Mouse (Mus musculus): ENCODE results near the gene Npas3. TPM values are rescaled to one million over a fixed set of nuclear protein-coding genes. Genes with fewer than 3 reads are reported as not detected.

The Npas3 gene
- polyA plus RNA-seq, 1 experiment from 2014 or later: 2.0 TPM

GRCm38 (mm10) chr12:54105531-54105930 is 857.1 kb downstream of the Npas3 start:
- Histone ChIP-seq H3K36me3 (ENCODE audit: control insufficient read depth, insufficient read depth, low read length) (no peaks in the 10 kb centered on the region), H3K27ac (ENCODE audit: low read depth, low read length) (no peak overlapping the region), H3K4me1 (replicated peaks; ENCODE audit: control insufficient read depth, insufficient read depth, low read length) (no peaks in the 10 kb centered on the region), H3K4me2 (no peak overlapping the region), H3K9me3 (ENCODE audit: control insufficient read depth, low read length) (no peaks in the 10 kb centered on the region), H3K9ac (ENCODE audit: low read depth, low read length) (no peak overlapping the region), H3K27me3 (replicated peaks; ENCODE audit: control insufficient read depth, insufficient read depth, low read length) (no peaks in the 10 kb centered on the region), H3K4me3 (ENCODE audit: low read depth, low read length) (no peak overlapping the region)
- WGBS: 32% methylated on average over 5 of the region's 5 CpGs
- DNase-seq (ENCODE audit: low spot score) (no peak), ATAC-seq (replicated peaks; ENCODE audit: low FRiP score) (no peak)

- no peaks in the 10 kb centered on the region for H3K4me1 ChIP-seq (replicated peaks; ENCODE audit: control insufficient read depth, insufficient read depth, low read length)
- H3K27me3 ChIP-seq (replicated peaks; ENCODE audit: control insufficient read depth, insufficient read depth, low read length): no peaks in the 10 kb centered on the region
- H3K9ac ChIP-seq (ENCODE audit: low read depth, low read length): no peak overlapping the region
- 58% methylated on average over 3 of the region's 3 CpGs for WGBS
- no peak for ATAC-seq (replicated peaks; ENCODE audit: low FRiP score)
- no peak overlapping the region for H3K27ac ChIP-seq (ENCODE audit: low read depth, low read length)
- H3K36me3 ChIP-seq (ENCODE audit: control insufficient read depth, insufficient read depth, low read length): no peaks in the 10 kb centered on the region
- H3K4me3 ChIP-seq (ENCODE audit: low read depth, low read length): no peak overlapping the region
- H3K4me2 ChIP-seq: no peak overlapping the region
- H3K9me3 ChIP-seq (ENCODE audit: control insufficient read depth, low read length): no peaks in the 10 kb centered on the region
- no peak for DNase-seq (ENCODE audit: low spot score)
These were observed 857.5 kb downstream of the Npas3 start for GRCm38 (mm10) chr12:54105946-54106345.

- no peak overlapping the region for H3K9ac ChIP-seq (ENCODE audit: low read depth, low read length)
- WGBS: 33% methylated on average over 2 of the region's 2 CpGs
- no peaks in the 10 kb centered on the region for H3K9me3 ChIP-seq (ENCODE audit: control insufficient read depth, low read length)
- H3K27me3 ChIP-seq (replicated peaks; ENCODE audit: control insufficient read depth, insufficient read depth, low read length): no peaks in the 10 kb centered on the region
- ATAC-seq (replicated peaks; ENCODE audit: low FRiP score) (no peak), DNase-seq (ENCODE audit: low spot score) (no peak)
- H3K4me3 ChIP-seq (ENCODE audit: low read depth, low read length): no peak overlapping the region
- no peak overlapping the region for H3K27ac ChIP-seq (ENCODE audit: low read depth, low read length)
- H3K36me3 ChIP-seq (ENCODE audit: control insufficient read depth, insufficient read depth, low read length): no peaks in the 10 kb centered on the region
- H3K4me1 ChIP-seq (replicated peaks; ENCODE audit: control insufficient read depth, insufficient read depth, low read length): no peaks in the 10 kb centered on the region
- H3K4me2 ChIP-seq: no peak overlapping the region
These were observed 861.9 kb downstream of the Npas3 start for GRCm38 (mm10) chr12:54110342-54110741.

- Histone ChIP-seq H3K9me3 (ENCODE audit: control insufficient read depth, low read length) (no peaks in the 10 kb centered on the region), H3K27me3 (replicated peaks; ENCODE audit: control insufficient read depth, insufficient read depth, low read length) (no peaks in the 10 kb centered on the region), H3K9ac (ENCODE audit: low read depth, low read length) (no peak overlapping the region), H3K27ac (ENCODE audit: low read depth, low read length) (no peak overlapping the region), H3K4me3 (ENCODE audit: low read depth, low read length) (no peak overlapping the region), H3K36me3 (ENCODE audit: control insufficient read depth, insufficient read depth, low read length) (no peaks in the 10 kb centered on the region), H3K4me1 (replicated peaks; ENCODE audit: control insufficient read depth, insufficient read depth, low read length) (no peaks in the 10 kb centered on the region), H3K4me2 (no peak overlapping the region)
- 56% methylated on average over 3 of the region's 3 CpGs for WGBS
- DNase-seq (ENCODE audit: low spot score): no peak
- ATAC-seq (replicated peaks; ENCODE audit: low FRiP score): no peak
These were observed 862.5 kb downstream of the Npas3 start for GRCm38 (mm10) chr12:54110930-54111329.

DNA sequence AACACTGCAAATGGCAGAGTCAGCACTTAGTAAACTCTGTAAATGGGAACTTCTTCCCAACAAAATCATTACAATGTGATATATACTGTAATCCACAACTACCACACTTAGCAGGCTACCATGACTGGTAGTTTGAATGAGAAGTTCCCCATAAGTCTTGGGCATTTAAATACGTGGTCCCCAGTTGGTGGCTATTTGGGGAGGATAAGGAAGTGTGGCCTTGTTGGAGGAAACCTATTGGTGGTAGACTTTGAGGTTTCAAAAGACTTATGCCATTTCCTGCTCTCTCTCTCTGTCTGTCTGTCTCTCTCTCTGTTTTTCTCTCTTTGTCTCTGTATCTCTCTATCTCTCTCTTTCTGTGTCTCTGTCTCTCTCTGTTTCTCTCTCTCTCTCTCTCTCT is 871.9 kb downstream of the Npas3 start:
- H3K9me3 ChIP-seq (ENCODE audit: control insufficient read depth, low read length): no peaks in the 10 kb centered on the region
- ATAC-seq (replicated peaks; ENCODE audit: low FRiP score) (no peak), DNase-seq (ENCODE audit: low spot score) (no peak)
- H3K27me3 ChIP-seq (replicated peaks; ENCODE audit: control insufficient read depth, insufficient read depth, low read length): no peaks in the 10 kb centered on the region
- WGBS: 41% methylated on average over 1 of the region's 1 CpGs
- no peaks in the 10 kb centered on the region for H3K36me3 ChIP-seq (ENCODE audit: control insufficient read depth, insufficient read depth, low read length)
- H3K4me1 ChIP-seq (replicated peaks; ENCODE audit: control insufficient read depth, insufficient read depth, low read length): no peaks in the 10 kb centered on the region
- no peak overlapping the region for H3K4me2 ChIP-seq
- no peak overlapping the region for H3K9ac ChIP-seq (ENCODE audit: low read depth, low read length)
- H3K4me3 ChIP-seq (ENCODE audit: low read depth, low read length): no peak overlapping the region
- no peak overlapping the region for H3K27ac ChIP-seq (ENCODE audit: low read depth, low read length)

GRCm38 (mm10) chr12:54121286-54121685 is 872.8 kb downstream of the Npas3 start:
- Histone ChIP-seq H3K36me3 (ENCODE audit: control insufficient read depth, insufficient read depth, low read length) (no peaks in the 10 kb centered on the region), H3K4me2 (no peak overlapping the region), H3K4me3 (ENCODE audit: low read depth, low read length) (no peak overlapping the region), H3K4me1 (replicated peaks; ENCODE audit: control insufficient read depth, insufficient read depth, low read length) (no peaks in the 10 kb centered on the region), H3K9ac (ENCODE audit: low read depth, low read length) (no peak overlapping the region), H3K27me3 (replicated peaks; ENCODE audit: control insufficient read depth, insufficient read depth, low read length) (no peaks in the 10 kb centered on the region), H3K9me3 (ENCODE audit: control insufficient read depth, low read length) (no peaks in the 10 kb centered on the region), H3K27ac (ENCODE audit: low read depth, low read length) (no peak overlapping the region)
- 89% methylated on average over 3 of the region's 3 CpGs for WGBS
- no peak for DNase-seq (ENCODE audit: low spot score)
- no peak for ATAC-seq (replicated peaks; ENCODE audit: low FRiP score)
